Mouse (Mus musculus): Measurements from ENCODE around the gene Chchd1. TPM values are rescaled to one million over a fixed set of nuclear protein-coding genes. Genes with fewer than 3 reads are reported as not detected.
A peak's percentile ranks its signal among the peaks of the same experiment; 100 is the strongest.

Chchd1 gene
- polyA plus RNA-seq, 1 experiment from 2014 or later: 214 TPM

GRCm38 (mm10) chr14:20661661-20662331 lies 41.0 kb upstream of the Chchd1 start:
- peaks cover 6% of the 10 kb centered on the region; the same call in 1 of the 2 replicates for H3K4me1 ChIP-seq (ENCODE audit: control insufficient read depth, insufficient read depth, low read length)
- peak overlapping the region; percentile 56 for H3K4me3 ChIP-seq (ENCODE audit: low read depth, low read length)
- ATAC-seq (ENCODE audit: insufficient read depth, low FRiP score, low TSS enrichment): peak; percentile 48
- DNase-seq (ENCODE audit: low spot score): peak; percentile 47
- H3K9ac ChIP-seq (ENCODE audit: low read length): peak overlapping the region; percentile 73
- H3K27ac ChIP-seq (ENCODE audit: low read depth, low read length): peak overlapping the region; percentile 65; the same call in 1 of the 2 replicates
- no peaks in the 10 kb centered on the region for H3K9me3 ChIP-seq (ENCODE audit: control insufficient read depth, low read length)
- 9% methylated on average over 19 of the region's 19 CpGs for WGBS
- peak overlapping the region; percentile 86 for H3K4me2 ChIP-seq (ENCODE audit: low read depth)
- no peaks in the 10 kb centered on the region for H3K36me3 ChIP-seq (ENCODE audit: control insufficient read depth, insufficient read depth, low read length)
- H3K27me3 ChIP-seq (ENCODE audit: control insufficient read depth, insufficient read depth, low read length): no peaks in the 10 kb centered on the region

- Histone ChIP-seq H3K9me3 (ENCODE audit: control insufficient read depth, low read length) (no peaks in the 10 kb centered on the region), H3K27me3 (ENCODE audit: control insufficient read depth, insufficient read depth, low read length) (0 out of 2 replicates have a peak, but pooled peaks cover 2% of the 10 kb centered on the region), H3K4me3 (ENCODE audit: low read depth, low read length) (peak overlapping the region; percentile 56; the same call in 1 of the 2 replicates), H3K4me1 (ENCODE audit: control insufficient read depth, insufficient read depth, low read length) (peaks cover 6% of the 10 kb centered on the region; the same call in 1 of the 2 replicates), H3K36me3 (ENCODE audit: control insufficient read depth, insufficient read depth, low read length) (no peaks in the 10 kb centered on the region), H3K4me2 (ENCODE audit: low read depth) (no peak overlapping the region), H3K9ac (ENCODE audit: low read length) (no peak overlapping the region), H3K27ac (ENCODE audit: low read depth, low read length) (no peak overlapping the region)
- ATAC-seq (ENCODE audit: insufficient read depth, low FRiP score, low TSS enrichment) (no peak), DNase-seq (ENCODE audit: low spot score) (no peak)
- 76% methylated on average over 3 of the region's 3 CpGs for WGBS
Measured at GRCm38 (mm10) chr14:20662740-20663139, 40.1 kb upstream of the Chchd1 start.

- no peak overlapping the region for H3K27ac ChIP-seq (ENCODE audit: low read depth, low read length)
- H3K27me3 ChIP-seq (ENCODE audit: control insufficient read depth, insufficient read depth, low read length): 0 out of 2 replicates have a peak, but pooled peaks cover 2% of the 10 kb centered on the region
- H3K36me3 ChIP-seq (ENCODE audit: control insufficient read depth, insufficient read depth, low read length): no peaks in the 10 kb centered on the region
- no peak overlapping the region for H3K4me2 ChIP-seq (ENCODE audit: low read depth)
- ATAC-seq (ENCODE audit: insufficient read depth, low FRiP score, low TSS enrichment) (no peak), DNase-seq (ENCODE audit: low spot score) (no peak)
- 67% methylated on average over 2 of the region's 2 CpGs for WGBS
- H3K4me1 ChIP-seq (ENCODE audit: control insufficient read depth, insufficient read depth, low read length): peaks cover 6% of the 10 kb centered on the region; the same call in 1 of the 2 replicates
- H3K4me3 ChIP-seq (ENCODE audit: low read depth, low read length): no peak overlapping the region
- H3K9ac ChIP-seq (ENCODE audit: low read length): no peak overlapping the region
- no peaks in the 10 kb centered on the region for H3K9me3 ChIP-seq (ENCODE audit: control insufficient read depth, low read length)
Measured at GRCm38 (mm10) chr14:20663601-20664000, 39.2 kb upstream of the Chchd1 start.

- ATAC-seq (ENCODE audit: insufficient read depth, low FRiP score, low TSS enrichment) (no peak), DNase-seq (ENCODE audit: low spot score) (no peak)
- H3K9ac ChIP-seq (ENCODE audit: low read length): no peak overlapping the region
- no peak overlapping the region for H3K4me2 ChIP-seq (ENCODE audit: low read depth)
- no peaks in the 10 kb centered on the region for H3K9me3 ChIP-seq (ENCODE audit: control insufficient read depth, low read length)
- no peak overlapping the region for H3K27ac ChIP-seq (ENCODE audit: low read depth, low read length)
- no peak overlapping the region for H3K4me3 ChIP-seq (ENCODE audit: low read depth, low read length)
- peaks cover 6% of the 10 kb centered on the region; the same call in 1 of the 2 replicates for H3K4me1 ChIP-seq (ENCODE audit: control insufficient read depth, insufficient read depth, low read length)
- H3K27me3 ChIP-seq (ENCODE audit: control insufficient read depth, insufficient read depth, low read length): 0 out of 2 replicates have a peak, but pooled peaks cover 2% of the 10 kb centered on the region
- 56% methylated on average over 3 of the region's 3 CpGs for WGBS
- H3K36me3 ChIP-seq (ENCODE audit: control insufficient read depth, insufficient read depth, low read length): no peaks in the 10 kb centered on the region
Measured at GRCm38 (mm10) chr14:20664436-20664835, 38.4 kb upstream of the Chchd1 start.

GRCm38 (mm10) chr14:20667469-20667868 lies 35.3 kb upstream of the Chchd1 start:
- no peak for DNase-seq (ENCODE audit: low spot score)
- no peak for ATAC-seq (ENCODE audit: insufficient read depth, low FRiP score, low TSS enrichment)
- 79% methylated on average over 1 of the region's 1 CpGs for WGBS

GRCm38 (mm10) chr14:20668154-20668810 lies 34.5 kb upstream of the Chchd1 start, which contains the start of gene Synpo2l:
TSS of gene Synpo2l (minus strand) at chr14:20668354.
- H3K9me3 ChIP-seq (ENCODE audit: control insufficient read depth, low read length): no peaks in the 10 kb centered on the region
- no peak within 1 kb of the TSS for H3K27ac ChIP-seq (ENCODE audit: low read depth, low read length)
- H3K4me2 ChIP-seq (ENCODE audit: low read depth): no peak within 1 kb of the TSS
- H3K9ac ChIP-seq (ENCODE audit: low read length): no peak within 1 kb of the TSS
- DNase-seq (ENCODE audit: low spot score): no peak
- H3K4me1 ChIP-seq (ENCODE audit: control insufficient read depth, insufficient read depth, low read length): no peaks in the 10 kb centered on the region
- 85% methylated on average over 8 of the region's 8 CpGs for WGBS
- ATAC-seq (ENCODE audit: insufficient read depth, low FRiP score, low TSS enrichment): no peak
- no peak within 1 kb of the TSS for H3K4me3 ChIP-seq (ENCODE audit: low read depth, low read length)
- H3K36me3 ChIP-seq (ENCODE audit: control insufficient read depth, insufficient read depth, low read length): no peaks in the 10 kb centered on the region
- H3K27me3 ChIP-seq (ENCODE audit: control insufficient read depth, insufficient read depth, low read length): 0 out of 2 replicates have a peak, but pooled peaks cover 2% of the 10 kb centered on the region

More at GRCm38 (mm10) chr14:20667469-20667868, 35.3 kb upstream of the Chchd1 start:
- Histone ChIP-seq H3K9ac (ENCODE audit: low read length) (no peak overlapping the region), H3K4me1 (ENCODE audit: control insufficient read depth, insufficient read depth, low read length) (no peaks in the 10 kb centered on the region), H3K27me3 (ENCODE audit: control insufficient read depth, insufficient read depth, low read length) (0 out of 2 replicates have a peak, but pooled peaks cover 2% of the 10 kb centered on the region), H3K36me3 (ENCODE audit: control insufficient read depth, insufficient read depth, low read length) (no peaks in the 10 kb centered on the region), H3K4me2 (ENCODE audit: low read depth) (no peak overlapping the region), H3K4me3 (ENCODE audit: low read depth, low read length) (no peak overlapping the region), H3K27ac (ENCODE audit: low read depth, low read length) (no peak overlapping the region), H3K9me3 (ENCODE audit: control insufficient read depth, low read length) (no peaks in the 10 kb centered on the region)

- 88% methylated on average over 2 of the region's 2 CpGs for WGBS
- no peak overlapping the region for H3K27ac ChIP-seq (ENCODE audit: low read depth, low read length)
- H3K36me3 ChIP-seq (ENCODE audit: control insufficient read depth, insufficient read depth, low read length): peaks cover 8% of the 10 kb centered on the region
- DNase-seq (ENCODE audit: low spot score) (peak; percentile 47), ATAC-seq (ENCODE audit: insufficient read depth, low FRiP score, low TSS enrichment) (no peak)
- no peaks in the 10 kb centered on the region for H3K27me3 ChIP-seq (ENCODE audit: control insufficient read depth, insufficient read depth, low read length)
- H3K4me3 ChIP-seq (ENCODE audit: low read depth, low read length): no peak overlapping the region
- no peak overlapping the region for H3K9ac ChIP-seq (ENCODE audit: low read length)
- no peak overlapping the region for H3K4me2 ChIP-seq (ENCODE audit: low read depth)
- H3K4me1 ChIP-seq (ENCODE audit: control insufficient read depth, insufficient read depth, low read length): no peaks in the 10 kb centered on the region
- no peaks in the 10 kb centered on the region for H3K9me3 ChIP-seq (ENCODE audit: control insufficient read depth, low read length)
Measured at GRCm38 (mm10) chr14:20672990-20673389, 29.8 kb upstream of the Chchd1 start.

- H3K9ac ChIP-seq (ENCODE audit: low read length): peak overlapping the region; percentile 39
- peak; percentile 78 for ATAC-seq (ENCODE audit: insufficient read depth, low FRiP score, low TSS enrichment)
- 13% methylated on average over 13 of the region's 13 CpGs for WGBS
- DNase-seq (ENCODE audit: low spot score): peak; percentile 30
- H3K4me2 ChIP-seq (ENCODE audit: low read depth): peak overlapping the region; percentile 57
- no peaks in the 10 kb centered on the region for H3K27me3 ChIP-seq (ENCODE audit: control insufficient read depth, insufficient read depth, low read length)
- peaks cover 12% of the 10 kb centered on the region for H3K36me3 ChIP-seq (ENCODE audit: control insufficient read depth, insufficient read depth, low read length)
- H3K4me1 ChIP-seq (ENCODE audit: control insufficient read depth, insufficient read depth, low read length): no peaks in the 10 kb centered on the region
- H3K9me3 ChIP-seq (ENCODE audit: control insufficient read depth, low read length): no peaks in the 10 kb centered on the region
- peak overlapping the region; percentile 79 for H3K4me3 ChIP-seq (ENCODE audit: low read depth, low read length)
- no peak overlapping the region; the same call in 1 of the 2 replicates for H3K27ac ChIP-seq (ENCODE audit: low read depth, low read length)
Measured at GRCm38 (mm10) chr14:20673735-20674063, 29.1 kb upstream of the Chchd1 start.

Data from neural tube, embryonic 11.5 days (tissue).